Mouse (Mus musculus): ENCODE data around the gene Rmi2.
"Not testable (repeated sequence)": the region's sequence is repeated elsewhere in the genome, so short reads cannot be mapped to it uniquely, and the experiment has no call there.

The Rmi2 gene

DNA sequence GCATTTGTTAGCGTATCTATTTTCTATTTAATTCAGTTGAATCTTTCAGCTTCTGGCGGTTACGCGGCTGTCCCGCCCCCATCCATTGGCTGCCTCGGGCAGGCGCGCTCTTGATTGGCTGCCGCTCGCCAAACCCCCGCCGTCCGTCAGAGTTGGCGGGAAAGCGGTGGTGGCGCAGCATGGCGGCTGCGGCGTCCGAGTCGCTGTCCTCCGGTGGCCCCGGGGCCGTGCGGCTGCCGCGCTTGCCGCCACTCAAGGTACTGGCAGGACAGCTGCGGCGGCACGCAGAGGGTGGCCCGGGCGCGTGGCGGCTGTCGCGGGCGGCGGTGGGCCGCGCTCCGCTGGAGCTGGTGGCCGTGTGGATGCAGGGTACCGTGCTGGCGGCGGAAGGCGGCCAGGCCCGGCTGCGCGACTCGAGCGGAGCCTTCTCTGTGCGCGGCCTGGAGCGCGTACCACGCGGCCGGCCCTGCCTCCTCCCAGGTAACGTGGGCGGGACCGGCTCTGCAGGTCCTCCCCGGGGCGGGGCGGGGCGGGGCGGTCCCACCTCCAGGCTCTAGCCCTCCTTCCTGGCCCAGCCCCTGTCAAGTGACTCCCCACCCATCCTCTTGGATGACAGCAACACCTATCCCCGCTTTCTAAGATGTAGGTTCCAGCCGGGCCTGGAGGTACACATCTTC lies at the start of gene Rmi2:
Rmi2 (plus strand) TSS at position 149 of the 677 bp plus-strand sequence.
- peak; percentile 79 for DNase-seq

GRCm38 (mm10) chr16:10785371-10786231 lies 49.3 kb upstream of the Rmi2 start, which contains the start of gene Socs1:
Socs1 (minus strand) TSS chr16:10785536.
- DNase-seq, result peak; percentile 85

GRCm38 (mm10) chr16:10786288-10786687 lies 48.6 kb upstream of the Rmi2 start:
- peak; percentile 80 for DNase-seq

DNA sequence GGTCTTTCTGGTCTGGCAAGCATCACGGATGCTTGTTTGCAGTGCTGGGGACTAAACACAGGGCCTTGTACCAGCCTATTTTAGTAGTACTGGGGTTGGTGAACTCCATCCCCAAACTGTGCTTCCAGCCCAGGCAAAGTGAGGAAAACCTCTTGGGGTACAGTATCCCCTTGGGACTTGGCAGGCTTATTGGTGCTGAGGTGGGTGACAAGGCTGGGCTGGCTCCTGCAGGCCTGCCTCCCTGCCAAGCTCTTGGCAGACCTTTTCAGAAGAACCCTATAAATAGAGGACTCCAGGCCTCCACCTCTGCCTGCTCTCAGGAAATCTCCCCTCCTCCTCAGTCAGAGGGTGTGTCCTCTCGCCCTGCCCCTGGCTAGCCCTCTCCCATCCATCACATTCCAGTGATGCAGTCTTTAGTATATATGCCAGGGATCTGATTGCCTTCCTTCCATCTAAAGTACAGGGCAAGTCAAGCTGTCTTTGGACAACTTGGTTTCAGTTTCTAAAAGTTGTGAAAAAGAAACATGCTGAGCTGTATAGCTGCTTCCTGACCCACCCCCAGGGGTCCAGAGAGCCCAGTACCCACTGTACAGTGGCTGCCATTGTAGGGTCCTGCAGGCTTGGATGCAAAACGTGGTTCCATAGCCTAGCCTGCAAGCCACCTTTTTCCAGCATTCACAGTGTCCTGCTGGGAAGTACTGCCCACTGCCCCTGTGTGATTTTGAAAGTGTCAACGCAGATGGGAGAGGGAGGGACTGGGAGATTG lies 47.9 kb upstream of the Rmi2 start:
- no peak for DNase-seq

DNA sequence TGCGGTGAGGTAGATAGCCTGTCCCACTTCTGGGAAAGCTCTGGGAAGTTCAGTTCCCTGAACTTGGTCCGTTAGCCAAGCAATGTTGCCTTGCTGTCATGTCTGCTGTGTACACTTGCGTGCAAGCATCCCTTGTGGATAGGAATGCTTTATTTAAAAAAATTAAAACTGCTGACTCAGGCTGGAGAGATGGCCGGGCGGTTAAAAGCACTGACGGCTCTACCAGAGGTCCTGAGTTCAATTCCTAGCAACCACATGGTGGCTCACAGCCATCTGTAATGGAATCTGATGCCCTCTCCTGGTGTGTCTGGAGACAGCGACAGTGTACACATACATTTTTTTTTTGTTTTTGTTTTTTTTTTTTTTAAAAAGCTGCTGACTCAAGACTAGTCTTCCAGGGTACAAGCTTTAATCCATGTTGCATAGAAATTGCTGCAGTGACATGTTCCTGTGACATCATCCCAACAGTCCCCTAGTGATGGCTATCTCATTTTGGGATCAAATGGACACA lies 47.3 kb upstream of the Rmi2 start:
- no peak for DNase-seq

DNA sequence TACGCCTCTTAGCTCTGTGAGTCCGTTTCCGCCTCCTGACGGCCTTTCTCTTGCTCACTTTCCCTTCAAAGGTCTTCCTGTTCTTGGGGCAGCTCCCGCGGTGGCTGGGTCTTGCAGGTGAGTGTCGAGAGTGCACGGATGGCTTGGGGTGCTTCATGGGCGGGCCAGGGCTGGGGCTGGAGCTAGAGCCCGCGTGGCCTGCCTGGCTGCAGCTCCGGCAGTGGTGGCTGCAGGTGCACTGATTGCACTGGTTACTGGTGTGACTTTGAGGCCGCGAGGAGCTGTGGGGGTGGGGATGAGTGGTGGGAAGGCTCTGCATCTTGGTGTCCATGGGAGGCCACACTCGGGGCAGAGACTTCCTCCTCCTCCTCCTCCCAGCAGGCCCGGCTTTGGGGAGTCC lies 46.6 kb upstream of the Rmi2 start, which contains the start of gene Tnp2:
Tnp2 (minus strand) TSS at position 390 of the 400 bp plus-strand sequence.
- DNase-seq, result no peak

- DNase-seq, result no peak
Observed at GRCm38 (mm10) chr16:10788866-10789265, 46.0 kb upstream of the Rmi2 start.

GRCm38 (mm10) chr16:10790702-10791101 lies 44.2 kb upstream of the Rmi2 start, which contains the start of gene Prm3:
Prm3 (minus strand) TSS chr16:10790914.
- DNase-seq, result no peak

DNA sequence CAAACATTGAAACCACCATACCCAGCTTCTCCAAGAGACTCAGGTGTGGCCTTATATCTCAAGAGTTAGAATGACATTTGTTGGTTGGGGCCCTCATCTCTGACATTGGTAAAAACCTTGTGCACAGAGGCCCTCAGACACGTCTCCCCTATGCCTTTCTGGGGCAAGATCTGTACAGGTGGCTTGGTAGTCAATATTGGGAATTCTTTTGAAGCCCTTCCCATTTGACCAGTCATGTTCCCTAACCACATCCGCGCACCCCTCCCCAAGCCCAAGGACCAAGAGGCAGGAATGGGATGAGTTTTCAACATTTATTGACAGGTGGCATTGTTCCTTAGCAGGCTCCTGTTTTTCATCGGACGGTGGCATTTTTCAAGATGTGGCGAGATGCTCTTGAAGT lies 38.8 kb upstream of the Rmi2 start, which contains the start of gene Prm2:
Prm2 (minus strand) TSS at position 101 of the 400 bp plus-strand sequence.
- no peak for DNase-seq

- not testable (repeated sequence) for DNase-seq
Observed at GRCm38 (mm10) chr16:10802420-10802819, 32.4 kb upstream of the Rmi2 start.

- no peak for DNase-seq
Observed at GRCm38 (mm10) chr16:10805789-10806527, 28.9 kb upstream of the Rmi2 start, which contains the start of gene Prm1. Prm1 (minus strand) TSS chr16:10805839.

DNA sequence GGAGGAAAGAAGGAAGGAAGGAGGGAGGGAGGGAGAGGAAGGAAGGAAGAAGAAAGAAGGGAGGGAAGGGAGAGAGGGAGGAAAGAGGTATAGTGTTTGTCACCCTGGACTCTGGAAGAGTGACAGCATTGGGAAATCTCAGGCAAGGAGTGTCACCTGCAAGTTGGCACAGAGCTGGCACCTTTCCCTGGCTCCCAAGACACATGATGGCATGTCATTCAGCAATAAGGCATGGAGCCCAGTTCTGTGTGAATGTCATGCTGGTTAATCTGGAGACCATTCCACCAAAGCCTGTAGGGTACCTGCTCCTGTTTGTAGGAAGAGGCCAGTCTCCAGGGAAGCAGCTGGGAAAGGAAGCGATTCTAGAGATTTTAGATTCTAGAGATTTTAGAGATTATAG lies 24.5 kb upstream of the Rmi2 start:
- DNase-seq, result no peak

DNA sequence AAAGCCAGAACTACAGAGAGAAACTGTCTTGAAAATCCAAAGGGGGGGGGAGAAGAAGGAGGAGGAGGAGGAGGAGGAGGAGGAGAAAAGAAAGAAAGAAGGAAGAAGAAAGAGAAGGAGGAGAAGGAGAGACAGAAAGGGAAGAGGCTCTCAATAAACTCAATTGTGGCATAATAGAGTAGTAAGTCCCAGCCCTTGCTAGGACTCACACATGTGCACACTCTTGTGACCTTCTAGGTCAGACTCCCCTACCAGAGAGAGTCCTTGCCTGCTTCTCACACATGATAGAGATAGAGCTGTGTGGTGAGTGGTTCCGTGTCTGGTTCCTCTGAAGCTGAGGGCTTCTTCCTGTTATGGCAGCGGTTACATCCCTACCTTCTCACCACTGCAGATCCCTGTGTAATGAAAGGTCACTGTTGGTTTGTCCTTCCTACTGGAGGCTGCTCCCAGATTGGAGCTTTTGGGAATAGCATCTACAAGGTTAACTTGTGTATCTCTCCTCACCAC lies 21.9 kb upstream of the Rmi2 start, which contains the start of gene Gm11172:
Gm11172 (plus strand) TSS at position 51 of the 507 bp plus-strand sequence.
- DNase-seq, result no peak

- DNase-seq, result no peak
Observed at GRCm38 (mm10) chr16:10813726-10814125, 21.1 kb upstream of the Rmi2 start.

DNA sequence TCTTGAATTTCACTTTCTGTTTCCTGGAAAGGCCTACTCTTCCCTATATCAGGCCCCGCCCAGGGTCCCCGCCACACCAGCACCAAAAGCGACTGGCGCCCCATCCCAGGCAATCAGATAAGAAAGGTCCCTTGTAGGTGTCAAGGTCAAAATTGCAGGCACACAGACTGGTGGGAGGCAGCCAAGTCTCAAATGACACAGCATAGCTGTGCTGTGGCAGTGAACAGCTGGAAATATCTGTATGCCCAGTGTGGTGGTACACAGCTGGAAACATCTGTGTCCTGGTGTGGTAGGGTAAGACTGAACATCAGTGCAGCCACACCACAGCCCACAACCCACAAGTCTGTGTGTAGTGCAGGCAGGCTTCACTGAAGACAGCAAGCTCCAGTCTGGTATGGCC lies 20.0 kb upstream of the Rmi2 start:
- DNase-seq, result no peak

DNA sequence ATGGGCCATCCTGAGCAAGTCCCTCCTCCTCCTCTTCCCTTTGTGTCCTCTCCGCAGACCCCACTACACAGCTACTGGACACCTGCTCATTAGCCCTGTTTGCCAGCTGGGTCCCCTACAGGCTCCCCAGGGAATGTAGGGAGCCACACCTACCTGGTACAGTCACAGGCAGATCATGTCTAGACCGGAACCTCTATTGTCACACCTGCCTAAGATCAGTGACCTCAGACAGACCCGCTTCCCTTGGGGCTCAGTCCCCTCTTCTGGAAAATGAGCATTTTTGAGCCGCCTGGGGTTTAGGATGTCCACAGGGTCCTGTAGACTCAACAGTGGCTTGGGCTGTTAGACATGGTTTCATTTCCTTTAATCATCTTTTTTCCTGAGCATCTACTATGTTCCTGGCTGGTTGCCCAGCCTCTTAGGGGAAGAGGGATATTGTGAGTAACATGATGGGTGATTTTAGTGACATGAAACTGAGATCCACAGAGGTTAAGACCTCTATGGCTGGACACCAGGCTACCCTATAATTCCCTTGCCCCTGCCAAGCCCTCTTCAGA lies 16.2 kb upstream of the Rmi2 start:
- DNase-seq, result no peak

GRCm38 (mm10) chr16:10819966-10820365 lies 14.9 kb upstream of the Rmi2 start:
- no peak for DNase-seq

GRCm38 (mm10) chr16:10821387-10821786 lies 13.5 kb upstream of the Rmi2 start:
- DNase-seq, result no peak

DNA sequence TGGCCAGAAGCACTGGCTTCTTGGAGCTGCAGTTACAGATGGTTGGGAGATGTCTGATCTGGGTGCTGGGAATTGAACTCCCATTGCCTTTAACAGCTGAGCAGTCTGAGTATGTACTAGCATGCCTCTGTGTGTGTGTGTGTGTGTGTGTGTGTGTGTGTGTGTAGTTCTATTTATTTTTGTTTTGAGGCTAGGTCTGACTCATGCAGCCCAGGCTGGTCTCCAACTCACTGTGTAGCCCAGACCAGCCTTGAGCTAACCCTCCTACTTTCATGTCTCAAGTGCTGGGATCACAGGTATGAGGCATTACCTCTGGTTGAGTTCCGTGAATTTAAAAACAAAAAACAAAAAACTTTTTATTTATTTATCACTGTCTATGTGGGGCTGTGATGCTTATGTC lies 10.3 kb upstream of the Rmi2 start:
- DNase-seq, result no peak

GRCm38 (mm10) chr16:10825840-10826239 lies 9.0 kb upstream of the Rmi2 start:
- DNase-seq, result no peak

DNA sequence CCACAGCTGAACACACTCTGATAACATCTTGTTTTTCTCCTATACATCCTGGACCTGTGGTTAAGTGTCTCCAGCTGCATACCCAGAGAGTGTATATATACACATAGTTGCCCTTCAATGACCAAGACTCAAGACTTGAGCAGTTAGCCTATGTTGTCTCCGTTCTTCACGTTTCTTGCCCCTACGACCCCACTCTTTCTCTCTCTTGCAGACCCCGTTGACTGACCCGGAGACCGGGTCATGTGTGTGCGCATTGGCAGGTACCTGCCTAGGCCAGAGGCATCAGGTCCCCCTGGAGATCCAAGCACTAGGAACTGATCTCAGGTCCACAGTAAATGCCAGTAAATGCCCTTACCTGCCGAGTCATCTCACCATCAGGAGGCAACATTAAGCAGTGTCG lies 7.6 kb upstream of the Rmi2 start:
- no peak for DNase-seq

Measured in kidney, adult 11 months (tissue).